Mouse (Mus musculus): Measurements from ENCODE around the gene Fkbp5.

- peak; percentile 79 for TF ChIP-seq CTCF (conservative IDR thresholded peaks at IDR 0.05; ENCODE audit: low read length)
- TF ChIP-seq NANOG (IDR thresholded peaks at IDR 0.05; ENCODE audit: borderline replicate concordance, low read length), result no peak
These were observed 131.0 kb downstream of the Fkbp5 start for GRCm38 (mm10) chr17:28386150-28386905.

Data from E14TG2a.4 (cell line).